Mouse (Mus musculus): ENCODE measurements around the gene Ppp1r1a.

DNA sequence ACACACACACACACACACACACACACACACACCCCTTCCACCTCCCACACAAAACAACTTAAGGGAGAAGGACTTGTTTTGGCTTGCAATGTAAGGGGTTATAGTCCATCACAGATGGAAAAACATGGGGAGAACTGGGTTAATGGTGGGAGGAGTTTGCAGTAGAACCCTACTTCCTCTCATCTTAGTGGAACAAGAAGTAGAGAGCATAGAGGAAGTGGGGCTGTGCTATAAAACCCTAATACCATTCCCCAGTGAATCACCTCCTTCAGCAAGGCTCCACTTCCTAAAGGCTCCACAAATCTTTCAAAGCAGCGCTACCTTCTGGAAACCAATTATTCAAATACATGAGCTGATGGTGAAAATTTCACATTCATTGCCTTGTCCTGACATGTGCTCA lies 11.7 kb upstream of the Ppp1r1a start:
- TF ChIP-seq CTCF (IDR thresholded peaks at IDR 0.05; ENCODE audit: extremely low read depth, insufficient read depth, insufficient read length, insufficient replicate concordance) (no peak), POLR2A (IDR thresholded peaks at IDR 0.05; ENCODE audit: low read depth, low read length) (no peak)
